Mouse (Mus musculus): ENCODE data around the gene Clybl. TPM values are rescaled to one million over a fixed set of nuclear protein-coding genes. Genes with fewer than 3 reads are reported as not detected.

The Clybl gene
- polyA plus RNA-seq (2014; fragmentation: Illumina TruSeq; extraction: RNeasy Lipid Tissue Mini Kit (QIAGEN cat#74804); ENCODE audit: low replicate concordance) = 22.6 TPM

GRCm38 (mm10) chr14:122181078-122181814, at the start of gene Clybl:
TSS of gene Clybl (plus strand) at chr14:122181704.

GRCm38 (mm10) chr14:122450496-122451382, 269.2 kb downstream of the Clybl start, which contains the start of gene Gm5089:
TSS of gene Gm5089 (minus strand) at chr14:122451115.

Other genes starting within 250 kb of the Clybl start
- 0.97 TPM for gene Gpr183, start 216.5 kb upstream of the Clybl start, polyA plus RNA-seq (2014; fragmentation: Illumina TruSeq; extraction: RNeasy Lipid Tissue Mini Kit (QIAGEN cat#74804); ENCODE audit: low replicate concordance)
- not detected for gene Timm8a2, start 147.0 kb upstream of the Clybl start, polyA plus RNA-seq (2014; fragmentation: Illumina TruSeq; extraction: RNeasy Lipid Tissue Mini Kit (QIAGEN cat#74804); ENCODE audit: low replicate concordance)
- gene Tm9sf2, start 74.7 kb upstream of the Clybl start, polyA plus RNA-seq (2014; fragmentation: Illumina TruSeq; extraction: RNeasy Lipid Tissue Mini Kit (QIAGEN cat#74804); ENCODE audit: low replicate concordance) = 925 TPM

Data from small intestine, adult 10 weeks (tissue).